Mouse (Mus musculus) CH12.LX (cell line): Measurements from ENCODE around the gene Col4a2.

Experiments used
- CTCF ChIP-seq, 2 experiments: IDR thresholded peaks in 1 of 2; conservative IDR thresholded peaks in 1 of 2; 2 replicates each; pipeline ENCODE4 v1.5.1; 2011 to 2012; ENCODE audit warnings: low read depth in 2 of 2, low read length in 2 of 2, improper control_type of control experiment in 1 of 2, inconsistent platforms in 1 of 2, mild to moderate bottlenecking in 1 of 2, moderate library complexity in 1 of 2
- IRF4 ChIP-seq: IDR thresholded peaks from 2 replicates; pipeline ENCODE4 v1.6.1; 2014; ENCODE audit warnings: low read depth, mild to moderate bottlenecking, inconsistent platforms, low read length, improper control_type of control experiment
- NRF1 ChIP-seq: IDR thresholded peaks from 2 replicates; pipeline ENCODE4 v1.6.1; 2014; ENCODE audit warnings: low read depth, mild to moderate bottlenecking, inconsistent platforms, low read length, improper control_type of control experiment, moderate library complexity
- USF1 ChIP-seq: IDR thresholded peaks from 2 replicates; pipeline ENCODE4 v1.6.1; 2014; ENCODE audit warnings: low read depth, mild to moderate bottlenecking, inconsistent platforms, low read length, improper control_type of control experiment

GRCm38 (mm10) chr8:11296282-11296943 is 16.2 kb upstream of the Col4a2 start:
- TF ChIP-seq CTCF (conservative IDR thresholded peaks at IDR 0.05 in 1 of 2, IDR thresholded peaks at IDR 0.05 in 1 of 2; ENCODE audit: low read depth in 2 of 2, low read length in 2 of 2), result no peak
- no peak for TF ChIP-seq IRF4
- no peak for TF ChIP-seq USF1
- no peak for TF ChIP-seq NRF1
